Mouse (Mus musculus) megakaryocyte, embryonic 14.5 days (primary cell): Measurements from ENCODE around the gene Retreg3.

Source experiments
- FLI1 ChIP-seq: IDR thresholded peaks from 2 replicates; pipeline ENCODE4 v1.6.1; 2012; ENCODE audit warnings: low read length, inconsistent platforms, mixed read lengths
- GATA1 ChIP-seq: IDR thresholded peaks from 3 replicates; pipeline ENCODE4 v1.6.1; 2012; ENCODE audit warnings: mixed read lengths, low read length, inconsistent platforms, borderline replicate concordance

GRCm38 (mm10) chr11:101060126-101060525 is 59.6 kb downstream of the Retreg3 start:
- TF ChIP-seq GATA1 = no peak
- TF ChIP-seq FLI1 = no peak
